Mouse (Mus musculus): ENCODE results near the gene Fbxo27. TPM values are rescaled to one million over a fixed set of nuclear protein-coding genes. Genes with fewer than 3 reads are reported as not detected.
A peak's percentile ranks its signal among the peaks of the same experiment; 100 is the strongest.

Gene Fbxo27
- polyA plus RNA-seq, 1 experiment from 2014 or later: 1.4 TPM

- Histone ChIP-seq H3K27me3 (replicated peaks; ENCODE audit: control insufficient read depth, insufficient read depth, low read length) (no peaks in the 10 kb centered on the region), H3K9ac (ENCODE audit: low read depth, low read length) (peak within 1 kb of the TSS; percentile 41), H3K4me3 (ENCODE audit: low read depth, low read length) (peak within 1 kb of the TSS; percentile 44), H3K27ac (ENCODE audit: low read depth, low read length) (no peak within 1 kb of the TSS), H3K4me2 (peak within 1 kb of the TSS; percentile 69), H3K4me1 (replicated peaks; ENCODE audit: control insufficient read depth, insufficient read depth, low read length) (no peaks in the 10 kb centered on the region), H3K36me3 (ENCODE audit: control insufficient read depth, insufficient read depth, low read length) (no peaks in the 10 kb centered on the region), H3K9me3 (ENCODE audit: control insufficient read depth, low read length) (no peaks in the 10 kb centered on the region)
- DNase-seq (ENCODE audit: low spot score) (peak; percentile 66), ATAC-seq (replicated peaks; ENCODE audit: low FRiP score) (no peak; the same call in 1 of the 2 replicates)
- 2% methylated on average over 36 of the region's 36 CpGs for WGBS
These were observed 24.1 kb downstream of the Fbxo27 start, which contains the start of gene Fbxo17 for GRCm38 (mm10) chr7:28716590-28717281. Fbxo17 (plus strand) TSS chr7:28716804.

DNA sequence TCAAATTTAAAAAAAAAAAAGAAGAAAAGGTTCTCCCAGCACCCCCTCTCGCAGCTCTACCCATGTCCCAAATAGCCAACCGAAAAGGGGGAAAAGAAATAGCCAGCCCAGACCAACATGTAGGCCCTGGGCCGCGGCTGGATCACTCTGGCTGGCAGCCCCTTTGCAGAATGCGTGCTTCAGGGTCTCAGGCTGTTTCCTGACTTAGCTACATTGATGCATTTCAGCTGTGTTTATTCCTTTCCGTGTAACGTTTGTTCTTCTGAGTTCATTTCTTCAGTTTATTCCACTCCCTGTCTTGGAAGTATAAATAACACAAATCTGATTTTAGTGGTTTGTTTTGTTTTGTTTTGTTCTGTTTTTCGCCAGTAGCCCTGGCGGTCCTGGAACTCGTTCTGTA, 25.1 kb downstream of the Fbxo27 start:
- ATAC-seq (replicated peaks; ENCODE audit: low FRiP score) (no peak), DNase-seq (ENCODE audit: low spot score) (no peak)
- Histone ChIP-seq H3K4me3 (ENCODE audit: low read depth, low read length) (no peak overlapping the region), H3K9me3 (ENCODE audit: control insufficient read depth, low read length) (no peaks in the 10 kb centered on the region), H3K27me3 (replicated peaks; ENCODE audit: control insufficient read depth, insufficient read depth, low read length) (no peaks in the 10 kb centered on the region), H3K4me1 (replicated peaks; ENCODE audit: control insufficient read depth, insufficient read depth, low read length) (no peaks in the 10 kb centered on the region), H3K4me2 (no peak overlapping the region), H3K9ac (ENCODE audit: low read depth, low read length) (no peak overlapping the region), H3K36me3 (ENCODE audit: control insufficient read depth, insufficient read depth, low read length) (no peaks in the 10 kb centered on the region), H3K27ac (ENCODE audit: low read depth, low read length) (no peak overlapping the region)
- 83% methylated on average over 10 of the region's 10 CpGs for WGBS

DNA sequence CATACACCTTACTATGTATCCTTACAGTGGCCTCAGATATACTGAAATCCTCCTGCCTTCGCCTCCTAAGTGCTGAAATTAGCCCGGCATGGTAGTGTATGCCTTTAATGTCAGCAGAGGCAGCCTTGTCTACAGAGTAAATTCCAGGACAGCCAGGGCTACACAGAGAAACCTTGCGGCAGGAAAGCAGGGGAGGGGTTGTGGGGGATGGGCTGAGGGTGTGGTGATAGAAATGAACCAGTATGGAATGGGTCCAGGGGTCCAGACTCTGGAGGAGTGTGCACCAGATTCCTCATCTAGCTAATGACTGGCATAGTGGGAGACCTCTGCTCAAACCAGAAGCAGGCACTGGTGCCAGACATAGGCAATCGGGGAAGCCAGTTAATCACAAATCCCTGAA, 26.5 kb downstream of the Fbxo27 start:
- no peak for ATAC-seq (replicated peaks; ENCODE audit: low FRiP score)
- Histone ChIP-seq H3K4me1 (replicated peaks; ENCODE audit: control insufficient read depth, insufficient read depth, low read length) (no peaks in the 10 kb centered on the region), H3K27me3 (replicated peaks; ENCODE audit: control insufficient read depth, insufficient read depth, low read length) (no peaks in the 10 kb centered on the region), H3K27ac (ENCODE audit: low read depth, low read length) (no peak overlapping the region), H3K9me3 (ENCODE audit: control insufficient read depth, low read length) (no peaks in the 10 kb centered on the region), H3K4me2 (no peak overlapping the region), H3K9ac (ENCODE audit: low read depth, low read length) (no peak overlapping the region), H3K4me3 (ENCODE audit: low read depth, low read length) (no peak overlapping the region), H3K36me3 (ENCODE audit: control insufficient read depth, insufficient read depth, low read length) (no peaks in the 10 kb centered on the region)
- DNase-seq (ENCODE audit: low spot score): no peak
- WGBS: 52% methylated on average over 4 of the region's 4 CpGs

DNA sequence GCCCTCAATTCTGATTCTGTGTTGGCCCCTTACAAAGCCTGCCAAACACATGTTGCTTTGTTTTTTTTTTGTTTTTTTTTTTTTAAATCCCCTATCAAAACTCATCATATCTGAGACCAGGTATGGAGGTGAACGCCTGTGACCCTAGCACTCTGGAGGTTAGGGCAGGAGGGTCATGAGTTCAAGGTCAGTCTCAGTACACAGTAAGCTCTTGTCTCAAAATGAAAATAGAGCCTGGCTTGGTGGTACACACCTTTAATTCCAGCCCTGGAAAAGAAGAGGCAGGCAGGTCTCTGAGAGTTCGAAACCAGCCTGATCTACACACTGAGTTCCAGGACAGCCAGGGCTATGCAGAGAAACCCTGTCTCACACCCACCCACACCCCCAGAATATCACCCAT, 27.0 kb downstream of the Fbxo27 start:
- 76% methylated on average over 2 of the region's 2 CpGs for WGBS

GRCm38 (mm10) chr7:28720753-28721537, 28.3 kb downstream of the Fbxo27 start:
- Histone ChIP-seq H3K9me3 (ENCODE audit: control insufficient read depth, low read length) (no peaks in the 10 kb centered on the region), H3K4me1 (replicated peaks; ENCODE audit: control insufficient read depth, insufficient read depth, low read length) (no peaks in the 10 kb centered on the region), H3K27me3 (replicated peaks; ENCODE audit: control insufficient read depth, insufficient read depth, low read length) (no peaks in the 10 kb centered on the region), H3K4me3 (ENCODE audit: low read depth, low read length) (no peak overlapping the region), H3K27ac (ENCODE audit: low read depth, low read length) (no peak overlapping the region), H3K9ac (ENCODE audit: low read depth, low read length) (no peak overlapping the region), H3K4me2 (no peak overlapping the region), H3K36me3 (ENCODE audit: control insufficient read depth, insufficient read depth, low read length) (no peaks in the 10 kb centered on the region)
- no peak for ATAC-seq (replicated peaks; ENCODE audit: low FRiP score)
- DNase-seq (ENCODE audit: low spot score): no peak
- 65% methylated on average over 3 of the region's 3 CpGs for WGBS

More for the DNA sequence above, 27.0 kb downstream of the Fbxo27 start:
- no peak for ATAC-seq (replicated peaks; ENCODE audit: low FRiP score)
- no peaks in the 10 kb centered on the region for H3K4me1 ChIP-seq (replicated peaks; ENCODE audit: control insufficient read depth, insufficient read depth, low read length)
- H3K4me2 ChIP-seq: no peak overlapping the region
- no peaks in the 10 kb centered on the region for H3K36me3 ChIP-seq (ENCODE audit: control insufficient read depth, insufficient read depth, low read length)
- H3K4me3 ChIP-seq (ENCODE audit: low read depth, low read length): no peak overlapping the region
- no peak overlapping the region for H3K27ac ChIP-seq (ENCODE audit: low read depth, low read length)
- no peaks in the 10 kb centered on the region for H3K9me3 ChIP-seq (ENCODE audit: control insufficient read depth, low read length)
- DNase-seq (ENCODE audit: low spot score): no peak
- H3K27me3 ChIP-seq (replicated peaks; ENCODE audit: control insufficient read depth, insufficient read depth, low read length): no peaks in the 10 kb centered on the region
- H3K9ac ChIP-seq (ENCODE audit: low read depth, low read length): no peak overlapping the region

- no peaks in the 10 kb centered on the region for H3K27me3 ChIP-seq (replicated peaks; ENCODE audit: control insufficient read depth, insufficient read depth, low read length)
- DNase-seq (ENCODE audit: low spot score) (no peak), ATAC-seq (replicated peaks; ENCODE audit: low FRiP score) (no peak)
- H3K9me3 ChIP-seq (ENCODE audit: control insufficient read depth, low read length): no peaks in the 10 kb centered on the region
- WGBS: 90% methylated on average over 7 of the region's 7 CpGs
- H3K9ac ChIP-seq (ENCODE audit: low read depth, low read length): no peak overlapping the region
- H3K4me1 ChIP-seq (replicated peaks; ENCODE audit: control insufficient read depth, insufficient read depth, low read length): no peaks in the 10 kb centered on the region
- no peak overlapping the region for H3K4me3 ChIP-seq (ENCODE audit: low read depth, low read length)
- no peak overlapping the region for H3K4me2 ChIP-seq
- H3K27ac ChIP-seq (ENCODE audit: low read depth, low read length): no peak overlapping the region
- no peaks in the 10 kb centered on the region for H3K36me3 ChIP-seq (ENCODE audit: control insufficient read depth, insufficient read depth, low read length)
These were observed 29.4 kb downstream of the Fbxo27 start for GRCm38 (mm10) chr7:28722079-28722478.

GRCm38 (mm10) chr7:28724613-28725012, 32.0 kb downstream of the Fbxo27 start:
- DNase-seq (ENCODE audit: low spot score): no peak
- WGBS: 87% methylated on average over 2 of the region's 2 CpGs
- H3K9ac ChIP-seq (ENCODE audit: low read depth, low read length): no peak overlapping the region
- no peaks in the 10 kb centered on the region for H3K36me3 ChIP-seq (ENCODE audit: control insufficient read depth, insufficient read depth, low read length)
- H3K4me3 ChIP-seq (ENCODE audit: low read depth, low read length): no peak overlapping the region
- no peak overlapping the region for H3K27ac ChIP-seq (ENCODE audit: low read depth, low read length)
- no peaks in the 10 kb centered on the region for H3K9me3 ChIP-seq (ENCODE audit: control insufficient read depth, low read length)
- no peaks in the 10 kb centered on the region for H3K27me3 ChIP-seq (replicated peaks; ENCODE audit: control insufficient read depth, insufficient read depth, low read length)
- ATAC-seq (replicated peaks; ENCODE audit: low FRiP score): no peak
- no peak overlapping the region for H3K4me2 ChIP-seq
- no peaks in the 10 kb centered on the region for H3K4me1 ChIP-seq (replicated peaks; ENCODE audit: control insufficient read depth, insufficient read depth, low read length)

DNA sequence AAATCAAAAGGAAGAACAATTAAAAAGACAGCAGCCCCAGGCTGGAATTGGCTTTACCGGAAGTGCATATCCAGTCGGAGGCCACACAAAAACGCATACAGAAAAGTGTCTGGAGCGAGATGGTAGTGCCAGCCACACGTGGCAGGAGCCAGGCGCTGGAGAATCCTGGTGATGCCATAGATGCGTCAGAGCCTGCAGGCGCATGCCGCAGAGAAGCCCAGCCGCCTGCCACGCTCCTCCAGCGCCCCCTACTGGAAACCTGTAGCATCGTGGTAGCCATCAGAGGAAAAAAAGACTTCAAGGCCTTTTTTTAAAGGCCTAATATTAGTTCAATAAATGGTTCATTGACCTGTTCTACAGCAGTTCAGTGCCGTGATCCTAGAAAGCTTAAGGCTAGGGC, 34.0 kb downstream of the Fbxo27 start:
- Histone ChIP-seq H3K9me3 (ENCODE audit: control insufficient read depth, low read length) (peaks cover 6% of the 10 kb centered on the region; the same call in 1 of the 2 replicates), H3K4me3 (ENCODE audit: low read depth, low read length) (no peak overlapping the region), H3K36me3 (ENCODE audit: control insufficient read depth, insufficient read depth, low read length) (no peaks in the 10 kb centered on the region), H3K4me1 (replicated peaks; ENCODE audit: control insufficient read depth, insufficient read depth, low read length) (no peaks in the 10 kb centered on the region), H3K4me2 (no peak overlapping the region), H3K27me3 (replicated peaks; ENCODE audit: control insufficient read depth, insufficient read depth, low read length) (0 out of 2 replicates have a peak, but pooled peaks cover 2% of the 10 kb centered on the region), H3K9ac (ENCODE audit: low read depth, low read length) (no peak overlapping the region), H3K27ac (ENCODE audit: low read depth, low read length) (no peak overlapping the region)
- no peak for ATAC-seq (replicated peaks; ENCODE audit: low FRiP score)
- 9% methylated on average over 14 of the region's 14 CpGs for WGBS
- DNase-seq (ENCODE audit: low spot score): peak; percentile 59

All from liver, embryonic 11.5 days (tissue).